Mouse (Mus musculus) regulatory T cell (primary cell): Measurements from ENCODE around the gene Otub1.

Experiments
- in situ Hi-C: fragments of 300-600 bp; cut with MboI, MseI; formaldehyde crosslinking; loops from one replicate; pipeline ENCODE4 v1.15.1; 2025; ENCODE audit warnings: high pct_unique_total_duplicates

Gene Otub1

GRCm38 (mm10) chr19:7177804-7178511, 28.2 kb downstream of the Otub1 start:
- in situ Hi-C loops, result no loop called here

GRCm38 (mm10) chr19:7176041-7176696, 29.9 kb downstream of the Otub1 start:
- in situ Hi-C loops, result no loop called here

- in situ Hi-C loops, result loop anchor here (25.0 kb wide), 1 partner anchor 535 kb away; no protein-coding TSS in a partner anchor
Measured at GRCm38 (mm10) chr19:7172051-7172866, 33.9 kb downstream of the Otub1 start.

- in situ Hi-C loops, result loop anchor here (25.0 kb wide), 1 partner anchor 534 kb away; no protein-coding TSS in a partner anchor
Measured at GRCm38 (mm10) chr19:7171447-7171846, 34.7 kb downstream of the Otub1 start.

- in situ Hi-C loops, result loop anchor here (25.0 kb wide), 1 partner anchor 534 kb away; no protein-coding TSS in a partner anchor
Measured at GRCm38 (mm10) chr19:7170916-7171315, 35.2 kb downstream of the Otub1 start.

- in situ Hi-C loops, result loop anchor here (25.0 kb wide), 1 partner anchor 531 kb away; no protein-coding TSS in a partner anchor
Measured at GRCm38 (mm10) chr19:7168423-7168822, 37.7 kb downstream of the Otub1 start.

- in situ Hi-C loops, result loop anchor here (25.0 kb wide), 1 partner anchor 529 kb away; no protein-coding TSS in a partner anchor
Measured at GRCm38 (mm10) chr19:7166767-7167166, 39.3 kb downstream of the Otub1 start.

- in situ Hi-C loops, result loop anchor here (25.0 kb wide), 1 partner anchor 529 kb away; no protein-coding TSS in a partner anchor
Measured at GRCm38 (mm10) chr19:7166200-7166711, 39.9 kb downstream of the Otub1 start.

- in situ Hi-C loops, result loop anchor here (25.0 kb wide), 1 partner anchor 528 kb away; no protein-coding TSS in a partner anchor
Measured at GRCm38 (mm10) chr19:7165509-7166199, 40.5 kb downstream of the Otub1 start.

- in situ Hi-C loops, result loop anchor here (25.0 kb wide), 1 partner anchor 528 kb away; no protein-coding TSS in a partner anchor
Measured at GRCm38 (mm10) chr19:7164820-7165323, 41.2 kb downstream of the Otub1 start.

- in situ Hi-C loops, result loop anchor here (25.0 kb wide), 1 partner anchor 527 kb away; no protein-coding TSS in a partner anchor
Measured at GRCm38 (mm10) chr19:7164238-7164637, 41.9 kb downstream of the Otub1 start.

GRCm38 (mm10) chr19:7161064-7161463, 45.1 kb downstream of the Otub1 start:
- in situ Hi-C loops, result loop anchor here (25.0 kb wide), 1 partner anchor 524 kb away; no protein-coding TSS in a partner anchor

GRCm38 (mm10) chr19:7160151-7160906, 45.8 kb downstream of the Otub1 start:
- in situ Hi-C loops, result loop anchor here (25.0 kb wide), 1 partner anchor 523 kb away; no protein-coding TSS in a partner anchor

- in situ Hi-C loops, result loop anchor here (5.0 to 25.0 kb wide), 3 partner anchors 65 to 520 kb away; no protein-coding TSS in a partner anchor
Measured at GRCm38 (mm10) chr19:7157734-7158133, 48.4 kb downstream of the Otub1 start.

GRCm38 (mm10) chr19:7155196-7155595, 50.9 kb downstream of the Otub1 start:
- in situ Hi-C loops, result loop anchor here (5.0 to 25.0 kb wide), 3 partner anchors 63 to 518 kb away; no protein-coding TSS in a partner anchor

GRCm38 (mm10) chr19:7153232-7153631, 52.9 kb downstream of the Otub1 start:
- in situ Hi-C loops, result loop anchor here (10.0 to 25.0 kb wide), 2 partner anchors 468 to 516 kb away; no protein-coding TSS in a partner anchor

GRCm38 (mm10) chr19:7151927-7152653, 54.0 kb downstream of the Otub1 start:
- in situ Hi-C loops, result loop anchor here (10.0 to 25.0 kb wide), 2 partner anchors 467 to 515 kb away; no protein-coding TSS in a partner anchor

GRCm38 (mm10) chr19:7151300-7151926, 54.7 kb downstream of the Otub1 start:
- in situ Hi-C loops, result loop anchor here (10.0 to 25.0 kb wide), 2 partner anchors 467 to 514 kb away; no protein-coding TSS in a partner anchor
